Mouse (Mus musculus) C2C12 (cell line): ENCODE results near the gene Srrm3. TPM values are rescaled to one million over a fixed set of nuclear protein-coding genes. Genes with fewer than 3 reads are reported as not detected.

Experiments used
- H3K27me3 ChIP-seq: one replicate; pipeline ENCODE4 v1.6.1; 2011; ENCODE audit not compliant: control insufficient read depth, insufficient read depth, insufficient read length
- H3K36me3 ChIP-seq: one replicate; pipeline ENCODE4 v1.6.1; 2011; ENCODE audit not compliant: control insufficient read depth, insufficient read depth
- H3K4me3 ChIP-seq: one replicate; pipeline ENCODE4 v1.5.1; 2011; ENCODE audit warnings: mild to moderate bottlenecking, control low read depth; ENCODE audit not compliant: poor library complexity, insufficient read depth, severe bottlenecking
- H3K79me2 ChIP-seq: one replicate; pipeline ENCODE4 v1.6.1; 2011; ENCODE audit not compliant: control insufficient read depth, insufficient read depth
- H3K79me3 ChIP-seq: one replicate; pipeline ENCODE4 v1.6.1; 2011; ENCODE audit warnings: low read depth, control low read depth
- H3ac ChIP-seq: one replicate; pipeline ENCODE3; 2011; ENCODE audit warnings: low read depth; ENCODE audit not compliant: control insufficient read depth, insufficient read length
- CEBPB ChIP-seq: IDR thresholded peaks from one replicate; pipeline ENCODE4 v1.6.1; 2011; ENCODE audit warnings: low read depth, mild to moderate bottlenecking, control low read depth, moderate library complexity
- CTCF ChIP-seq: IDR thresholded peaks from one replicate; pipeline ENCODE4 v1.5.1; 2011; ENCODE audit not compliant: control insufficient read depth, insufficient read depth, insufficient read length
- FOSL1 ChIP-seq: IDR thresholded peaks from one replicate; pipeline ENCODE4 v1.8.0; 2011; ENCODE audit warnings: mild to moderate bottlenecking, low read length; ENCODE audit not compliant: poor library complexity, insufficient read depth, severe bottlenecking
- MAX ChIP-seq: IDR thresholded peaks from one replicate; pipeline ENCODE4 v1.6.1; 2011; ENCODE audit warnings: mild to moderate bottlenecking, control low read depth
- MYOD1 ChIP-seq: IDR thresholded peaks from one replicate; pipeline ENCODE4 v1.6.1; 2011; ENCODE audit warnings: low read depth; ENCODE audit not compliant: control insufficient read depth, insufficient read length
- MYOG ChIP-seq: IDR thresholded peaks from one replicate; pipeline ENCODE4 v1.6.1; 2011; ENCODE audit not compliant: control insufficient read depth, insufficient read length; ENCODE audit errors: extremely low read depth
- USF1 ChIP-seq: IDR thresholded peaks from one replicate; pipeline ENCODE4 v1.6.1; 2011; ENCODE audit warnings: low read depth, mild to moderate bottlenecking, control low read depth, moderate library complexity
- polyA plus RNA-seq: library from polyadenylated mRNA; unstranded; fragments of >200 nt; fragmentation: generic; extraction: Trizol; gene quantifications from one replicate; pipeline ENCODE4 v1.2.1, GENCODE M21; 2012; ENCODE audit warnings: missing spikeins

Gene Srrm3
- polyA plus RNA-seq, 1 experiment: not detected

DNA sequence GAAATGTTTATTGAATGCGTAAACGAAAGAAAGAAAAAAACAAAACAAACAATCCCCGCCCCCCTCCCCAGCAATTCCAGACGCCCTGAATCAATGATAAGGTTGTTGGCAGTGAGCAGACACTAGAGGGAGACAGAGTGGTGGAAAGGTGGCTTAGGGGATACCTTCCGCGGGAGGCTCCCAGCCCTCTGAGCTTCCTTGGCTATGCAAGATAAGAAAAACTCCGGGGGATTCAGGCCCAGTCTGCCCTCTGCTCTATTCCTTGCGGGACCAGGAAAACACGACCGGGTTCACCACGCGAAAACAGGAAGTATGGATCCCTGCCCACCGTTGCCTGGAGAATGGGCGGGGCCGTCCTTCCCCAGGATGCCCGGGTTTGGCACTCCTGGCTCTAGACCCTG, 71.1 kb downstream of the Srrm3 start:
- TF ChIP-seq MYOG (no peak), CTCF (peak; percentile 56)
- H3K79me2 ChIP-seq: no peaks in the 10 kb centered on the region
- peak overlapping the region; percentile 57 for H3ac ChIP-seq
- H3K36me3 ChIP-seq: no peaks in the 10 kb centered on the region
- H3K4me3 ChIP-seq: peak overlapping the region; percentile 25
- no peaks in the 10 kb centered on the region for H3K79me3 ChIP-seq
- no peaks in the 10 kb centered on the region for H3K27me3 ChIP-seq

GRCm38 (mm10) chr5:135879449-135880158, 72.9 kb downstream of the Srrm3 start:
- H3K36me3 ChIP-seq: no peaks in the 10 kb centered on the region
- no peaks in the 10 kb centered on the region for H3K79me3 ChIP-seq
- H3K4me3 ChIP-seq: no peak overlapping the region
- no peaks in the 10 kb centered on the region for H3K79me2 ChIP-seq
- peak overlapping the region; percentile 19 for H3ac ChIP-seq
- TF ChIP-seq CTCF (no peak), MYOD1 (peak; percentile 77), MYOG (no peak), CEBPB (no peak)
- no peaks in the 10 kb centered on the region for H3K27me3 ChIP-seq

DNA sequence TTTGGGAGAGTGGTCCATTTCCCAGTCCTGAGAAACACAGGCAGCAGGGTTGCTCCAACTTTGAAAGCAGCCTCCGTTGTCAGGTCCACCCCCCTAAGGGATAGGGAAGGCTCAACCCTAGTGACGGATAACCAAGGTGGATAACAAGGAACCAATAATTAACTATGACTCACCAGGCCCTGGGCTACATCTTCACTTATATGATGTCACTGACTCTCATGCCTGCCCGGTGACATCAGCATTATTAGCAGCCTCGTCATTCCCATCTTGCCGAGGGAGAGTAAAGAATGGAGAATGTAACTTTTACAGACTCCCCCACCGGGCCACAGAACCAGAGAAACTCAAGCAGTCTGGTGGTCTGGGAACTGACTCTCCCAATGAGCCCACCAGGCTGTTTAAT, 78.0 kb downstream of the Srrm3 start:
- no peak overlapping the region for H3K4me3 ChIP-seq
- H3K36me3 ChIP-seq: no peaks in the 10 kb centered on the region
- no peak overlapping the region for H3ac ChIP-seq
- no peaks in the 10 kb centered on the region for H3K27me3 ChIP-seq
- H3K79me2 ChIP-seq: peaks cover 11% of the 10 kb centered on the region
- H3K79me3 ChIP-seq: peaks cover 7% of the 10 kb centered on the region
- no peak for TF ChIP-seq MYOD1
- peak; percentile 36 for TF ChIP-seq FOSL1
- TF ChIP-seq USF1: no peak
- TF ChIP-seq MYOG: no peak
- no peak for TF ChIP-seq CTCF

- peaks cover 11% of the 10 kb centered on the region for H3K79me2 ChIP-seq
- no peaks in the 10 kb centered on the region for H3K36me3 ChIP-seq
- peak within 1 kb of the TSS; percentile 83 for H3ac ChIP-seq
- peaks cover 7% of the 10 kb centered on the region for H3K79me3 ChIP-seq
- H3K4me3 ChIP-seq: peak within 1 kb of the TSS; percentile 65
- no peaks in the 10 kb centered on the region for H3K27me3 ChIP-seq
- TF ChIP-seq MYOG (no peak), MYOD1 (no peak), FOSL1 (no peak), CTCF (no peak), CEBPB (no peak), USF1 (no peak), MAX (no peak)
Measured at GRCm38 (mm10) chr5:135887675-135888102, 81.0 kb downstream of the Srrm3 start, which contains the start of gene Hspb1. Gene Hspb1 (plus strand): TSS chr5:135887919.

DNA sequence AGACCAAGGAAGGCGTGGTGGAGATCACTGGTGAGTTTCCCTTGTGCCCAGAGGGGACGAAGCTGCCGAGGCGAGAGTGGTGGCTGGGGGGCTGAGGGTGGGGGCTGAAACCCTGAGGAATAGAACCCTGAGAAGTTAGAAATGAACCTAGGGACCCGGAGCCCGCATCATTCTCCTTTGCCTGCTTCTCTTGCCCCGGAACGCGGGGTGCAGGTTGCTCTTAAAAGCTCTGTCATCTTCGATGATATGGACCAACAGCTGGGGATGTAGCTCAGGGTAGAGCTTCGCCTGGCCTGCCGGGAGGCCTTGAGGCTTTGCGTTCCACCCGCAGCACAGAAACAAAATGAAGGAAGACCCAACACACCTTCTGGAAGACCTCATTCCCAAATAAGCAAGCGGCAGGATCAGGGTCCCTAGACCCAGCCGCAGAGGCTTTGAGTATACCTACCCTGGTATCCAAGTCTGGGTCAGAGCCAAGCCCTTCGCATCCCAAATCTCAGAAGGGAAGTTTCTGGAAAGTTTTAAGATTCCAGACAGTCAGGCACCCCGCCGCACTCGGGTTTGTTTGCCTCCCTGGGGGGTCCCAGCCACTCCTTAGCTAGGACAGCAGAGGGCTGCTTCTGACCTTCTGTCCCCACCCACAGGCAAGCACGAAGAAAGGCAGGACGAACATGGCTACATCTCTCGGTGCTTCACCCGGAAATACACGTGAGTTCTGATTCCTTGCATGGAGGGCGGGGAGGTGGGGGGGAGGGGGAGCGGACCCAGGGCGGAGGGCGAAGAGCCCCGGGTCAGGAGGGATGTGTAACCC, 81.9 kb downstream of the Srrm3 start:
- H3K4me3 ChIP-seq: peak overlapping the region; percentile 65
- H3K79me2 ChIP-seq: peaks cover 11% of the 10 kb centered on the region
- peaks cover 7% of the 10 kb centered on the region for H3K79me3 ChIP-seq
- no peaks in the 10 kb centered on the region for H3K27me3 ChIP-seq
- H3K36me3 ChIP-seq: no peaks in the 10 kb centered on the region
- TF ChIP-seq MAX (no peak), FOSL1 (no peak), CEBPB (no peak), MYOD1 (peak; percentile 82), MYOG (no peak), USF1 (no peak), CTCF (no peak)
- H3ac ChIP-seq: peak overlapping the region; percentile 83

DNA sequence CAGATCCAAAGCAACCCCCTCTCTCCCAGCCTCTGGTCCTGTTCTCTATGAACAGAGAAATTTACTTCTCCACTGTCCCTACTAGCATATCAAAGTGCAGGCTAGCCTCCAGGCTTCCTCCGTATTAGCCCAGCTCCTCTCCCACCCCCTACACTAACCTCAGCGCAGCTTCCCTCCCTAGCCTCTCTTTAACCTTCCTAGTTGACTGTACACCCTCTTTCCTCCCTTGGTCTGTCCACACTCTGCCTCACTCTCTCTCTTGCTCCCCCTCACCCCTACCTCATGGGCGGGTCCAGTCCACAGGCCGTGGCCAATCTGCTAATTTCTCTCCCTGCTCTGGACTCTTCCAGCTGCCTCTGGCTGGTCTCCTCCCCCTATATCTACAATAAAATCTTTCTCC, 83.6 kb downstream of the Srrm3 start:
- Histone ChIP-seq H3K4me3 (no peak overlapping the region), H3ac (no peak overlapping the region), H3K36me3 (no peaks in the 10 kb centered on the region), H3K27me3 (no peaks in the 10 kb centered on the region), H3K79me3 (peaks cover 7% of the 10 kb centered on the region), H3K79me2 (peaks cover 11% of the 10 kb centered on the region)
- no peak for TF ChIP-seq CEBPB
- no peak for TF ChIP-seq MYOD1
- TF ChIP-seq MYOG: no peak
- TF ChIP-seq MAX: no peak
- TF ChIP-seq FOSL1: no peak
- no peak for TF ChIP-seq CTCF
- TF ChIP-seq USF1: no peak
